Mouse (Mus musculus): ENCODE results near the gene Nup107. TPM values are rescaled to one million over a fixed set of nuclear protein-coding genes. Genes with fewer than 3 reads are reported as not detected.

The Nup107 gene
- polyA plus RNA-seq, 1 experiment from 2014 or later: 106 TPM

GRCm38 (mm10) chr10:117811555-117811954 is 19.1 kb upstream of the Nup107 start:
- WGBS: 95% methylated on average over 8 of the region's 8 CpGs
- Histone ChIP-seq H3K27me3 (ENCODE audit: control insufficient read depth, insufficient read depth, low read length) (no peaks in the 10 kb centered on the region), H3K9me3 (ENCODE audit: control insufficient read depth, low read length) (no peaks in the 10 kb centered on the region), H3K4me2 (ENCODE audit: low read depth, severe bottlenecking) (no peak overlapping the region), H3K4me3 (ENCODE audit: low read depth, low read length) (no peak overlapping the region), H3K4me1 (ENCODE audit: control insufficient read depth, insufficient read depth, low read length) (no peaks in the 10 kb centered on the region), H3K36me3 (ENCODE audit: control insufficient read depth, insufficient read depth, low read length) (no peaks in the 10 kb centered on the region), H3K9ac (ENCODE audit: low read length) (no peak overlapping the region), H3K27ac (replicated peaks; ENCODE audit: low read depth, low read length) (no peak overlapping the region)
- ATAC-seq (ENCODE audit: insufficient number of reproducible peaks, low FRiP score, low TSS enrichment, low read depth): no peak
- no peak for DNase-seq (ENCODE audit: low spot score)

- Histone ChIP-seq H3K27me3 (ENCODE audit: control insufficient read depth, insufficient read depth, low read length) (no peaks in the 10 kb centered on the region), H3K4me3 (ENCODE audit: low read depth, low read length) (no peak overlapping the region), H3K27ac (replicated peaks; ENCODE audit: low read depth, low read length) (no peak overlapping the region), H3K4me1 (ENCODE audit: control insufficient read depth, insufficient read depth, low read length) (no peaks in the 10 kb centered on the region), H3K9ac (ENCODE audit: low read length) (no peak overlapping the region), H3K9me3 (ENCODE audit: control insufficient read depth, low read length) (no peaks in the 10 kb centered on the region), H3K4me2 (ENCODE audit: low read depth, severe bottlenecking) (no peak overlapping the region), H3K36me3 (ENCODE audit: control insufficient read depth, insufficient read depth, low read length) (no peaks in the 10 kb centered on the region)
- ATAC-seq (ENCODE audit: insufficient number of reproducible peaks, low FRiP score, low TSS enrichment, low read depth): no peak
- no peak for DNase-seq (ENCODE audit: low spot score)
- WGBS: 84% methylated on average over 11 of the region's 11 CpGs
Measured at GRCm38 (mm10) chr10:117810506-117810905, 18.0 kb upstream of the Nup107 start.

GRCm38 (mm10) chr10:117808068-117808467 is 15.6 kb upstream of the Nup107 start:
- Histone ChIP-seq H3K4me2 (ENCODE audit: low read depth, severe bottlenecking) (no peak overlapping the region), H3K27ac (replicated peaks; ENCODE audit: low read depth, low read length) (no peak overlapping the region), H3K36me3 (ENCODE audit: control insufficient read depth, insufficient read depth, low read length) (no peaks in the 10 kb centered on the region), H3K4me1 (ENCODE audit: control insufficient read depth, insufficient read depth, low read length) (no peaks in the 10 kb centered on the region), H3K4me3 (ENCODE audit: low read depth, low read length) (no peak overlapping the region), H3K9me3 (ENCODE audit: control insufficient read depth, low read length) (no peaks in the 10 kb centered on the region), H3K9ac (ENCODE audit: low read length) (no peak overlapping the region), H3K27me3 (ENCODE audit: control insufficient read depth, insufficient read depth, low read length) (no peaks in the 10 kb centered on the region)
- no peak for DNase-seq (ENCODE audit: low spot score)
- 85% methylated on average over 6 of the region's 6 CpGs for WGBS
- no peak for ATAC-seq (ENCODE audit: insufficient number of reproducible peaks, low FRiP score, low TSS enrichment, low read depth)

GRCm38 (mm10) chr10:117805919-117806318 is 13.4 kb upstream of the Nup107 start:
- H3K36me3 ChIP-seq (ENCODE audit: control insufficient read depth, insufficient read depth, low read length): no peaks in the 10 kb centered on the region
- no peak overlapping the region for H3K4me2 ChIP-seq (ENCODE audit: low read depth, severe bottlenecking)
- no peaks in the 10 kb centered on the region for H3K4me1 ChIP-seq (ENCODE audit: control insufficient read depth, insufficient read depth, low read length)
- no peak overlapping the region for H3K9ac ChIP-seq (ENCODE audit: low read length)
- H3K4me3 ChIP-seq (ENCODE audit: low read depth, low read length): no peak overlapping the region
- DNase-seq (ENCODE audit: low spot score) (no peak), ATAC-seq (ENCODE audit: insufficient number of reproducible peaks, low FRiP score, low TSS enrichment, low read depth) (no peak)
- WGBS: 64% methylated on average over 9 of the region's 9 CpGs
- no peaks in the 10 kb centered on the region for H3K27me3 ChIP-seq (ENCODE audit: control insufficient read depth, insufficient read depth, low read length)
- H3K27ac ChIP-seq (replicated peaks; ENCODE audit: low read depth, low read length): no peak overlapping the region
- H3K9me3 ChIP-seq (ENCODE audit: control insufficient read depth, low read length): no peaks in the 10 kb centered on the region

GRCm38 (mm10) chr10:117803870-117804850 is 11.7 kb upstream of the Nup107 start:
- DNase-seq (ENCODE audit: low spot score) (no peak), ATAC-seq (ENCODE audit: insufficient number of reproducible peaks, low FRiP score, low TSS enrichment, low read depth) (no peak)
- no peaks in the 10 kb centered on the region for H3K27me3 ChIP-seq (ENCODE audit: control insufficient read depth, insufficient read depth, low read length)
- H3K4me1 ChIP-seq (ENCODE audit: control insufficient read depth, insufficient read depth, low read length): no peaks in the 10 kb centered on the region
- H3K9me3 ChIP-seq (ENCODE audit: control insufficient read depth, low read length): no peaks in the 10 kb centered on the region
- no peaks in the 10 kb centered on the region for H3K36me3 ChIP-seq (ENCODE audit: control insufficient read depth, insufficient read depth, low read length)
- 89% methylated on average over 31 of the region's 31 CpGs for WGBS
- no peak overlapping the region for H3K4me2 ChIP-seq (ENCODE audit: low read depth, severe bottlenecking)
- no peak overlapping the region for H3K27ac ChIP-seq (replicated peaks; ENCODE audit: low read depth, low read length)
- H3K4me3 ChIP-seq (ENCODE audit: low read depth, low read length): no peak overlapping the region
- H3K9ac ChIP-seq (ENCODE audit: low read length): no peak overlapping the region

GRCm38 (mm10) chr10:117801886-117802285 is 9.4 kb upstream of the Nup107 start:
- Histone ChIP-seq H3K27ac (replicated peaks; ENCODE audit: low read depth, low read length) (no peak overlapping the region), H3K4me2 (ENCODE audit: low read depth, severe bottlenecking) (no peak overlapping the region), H3K27me3 (ENCODE audit: control insufficient read depth, insufficient read depth, low read length) (no peaks in the 10 kb centered on the region), H3K9ac (ENCODE audit: low read length) (no peak overlapping the region), H3K36me3 (ENCODE audit: control insufficient read depth, insufficient read depth, low read length) (no peaks in the 10 kb centered on the region), H3K9me3 (ENCODE audit: control insufficient read depth, low read length) (no peaks in the 10 kb centered on the region), H3K4me1 (ENCODE audit: control insufficient read depth, insufficient read depth, low read length) (no peaks in the 10 kb centered on the region), H3K4me3 (ENCODE audit: low read depth, low read length) (no peak overlapping the region)
- DNase-seq (ENCODE audit: low spot score) (no peak), ATAC-seq (ENCODE audit: insufficient number of reproducible peaks, low FRiP score, low TSS enrichment, low read depth) (no peak)
- 92% methylated on average over 9 of the region's 9 CpGs for WGBS

- Histone ChIP-seq H3K4me3 (ENCODE audit: low read depth, low read length) (no peak overlapping the region), H3K36me3 (ENCODE audit: control insufficient read depth, insufficient read depth, low read length) (no peaks in the 10 kb centered on the region), H3K27me3 (ENCODE audit: control insufficient read depth, insufficient read depth, low read length) (no peaks in the 10 kb centered on the region), H3K4me1 (ENCODE audit: control insufficient read depth, insufficient read depth, low read length) (no peaks in the 10 kb centered on the region), H3K4me2 (ENCODE audit: low read depth, severe bottlenecking) (no peak overlapping the region), H3K27ac (replicated peaks; ENCODE audit: low read depth, low read length) (no peak overlapping the region), H3K9me3 (ENCODE audit: control insufficient read depth, low read length) (no peaks in the 10 kb centered on the region), H3K9ac (ENCODE audit: low read length) (no peak overlapping the region)
- no peak for DNase-seq (ENCODE audit: low spot score)
- no peak for ATAC-seq (ENCODE audit: insufficient number of reproducible peaks, low FRiP score, low TSS enrichment, low read depth)
- WGBS: 93% methylated on average over 11 of the region's 11 CpGs
Measured at GRCm38 (mm10) chr10:117799806-117800205, 7.3 kb upstream of the Nup107 start.

- Histone ChIP-seq H3K27me3 (ENCODE audit: control insufficient read depth, insufficient read depth, low read length) (no peaks in the 10 kb centered on the region), H3K4me2 (ENCODE audit: low read depth, severe bottlenecking) (no peak overlapping the region), H3K9ac (ENCODE audit: low read length) (no peak overlapping the region), H3K36me3 (ENCODE audit: control insufficient read depth, insufficient read depth, low read length) (no peaks in the 10 kb centered on the region), H3K4me3 (ENCODE audit: low read depth, low read length) (no peak overlapping the region), H3K4me1 (ENCODE audit: control insufficient read depth, insufficient read depth, low read length) (no peaks in the 10 kb centered on the region; the same call in 1 of the 2 replicates), H3K9me3 (ENCODE audit: control insufficient read depth, low read length) (no peaks in the 10 kb centered on the region), H3K27ac (replicated peaks; ENCODE audit: low read depth, low read length) (no peak overlapping the region)
- no peak for DNase-seq (ENCODE audit: low spot score)
- 80% methylated on average over 6 of the region's 6 CpGs for WGBS
- no peak for ATAC-seq (ENCODE audit: insufficient number of reproducible peaks, low FRiP score, low TSS enrichment, low read depth)
Measured at GRCm38 (mm10) chr10:117798436-117799035, 6.0 kb upstream of the Nup107 start.

Measured in limb, embryonic 11.5 days (tissue).